Mouse (Mus musculus): ENCODE data around the gene Gm20388.

GRCm38 (mm10) chr8:120191633-120192032, 281.0 kb downstream of the Gm20388 start:
- TF ChIP-seq CTCF (IDR thresholded peaks at IDR 0.05; ENCODE audit: low read depth) (no peak), EP300 (optimal IDR thresholded peaks at IDR 0.05) (no peak)
